Mouse (Mus musculus) liver, embryonic 12.5 days (tissue): ENCODE results near the gene Prex1. TPM values are rescaled to one million over a fixed set of nuclear protein-coding genes. Genes with fewer than 3 reads are reported as not detected.
"Not testable (repeated sequence)": the region's sequence is repeated elsewhere in the genome, so short reads cannot be mapped to it uniquely, and the experiment has no call there.

Source experiments
- ATAC-seq: fragments of 200-750 bp; cut with Nextera tagmentation; 2 replicates; pipeline ENCODE4 v1.8.0; 2017; ENCODE audit warnings: moderate number of reproducible peaks, mild to moderate bottlenecking, moderate library complexity
- H3K27ac ChIP-seq: fragments of 300-500 bp; sonication (generic); 2 replicates; pipeline ENCODE4 v1.5.1; 2016; ENCODE audit warnings: mild to moderate bottlenecking
- H3K27me3 ChIP-seq: fragments of 300-500 bp; sonication (generic); replicated peaks from 2 replicates; pipeline ENCODE4 v1.6.1; 2016; ENCODE audit warnings: mild to moderate bottlenecking, moderate library complexity
- H3K36me3 ChIP-seq: fragments of 300-500 bp; sonication (generic); 2 replicates; pipeline ENCODE4 v1.6.1; 2016; ENCODE audit warnings: mild to moderate bottlenecking, moderate library complexity
- H3K4me1 ChIP-seq: fragments of 300-500 bp; sonication (generic); 2 replicates; pipeline ENCODE4 v1.6.1; 2016
- H3K4me2 ChIP-seq: fragments of 300-500 bp; sonication (generic); 2 replicates; pipeline ENCODE4 v1.6.1; 2016; ENCODE audit warnings: mild to moderate bottlenecking, moderate library complexity
- H3K4me3 ChIP-seq: fragments of 300-500 bp; sonication (generic); 2 replicates; pipeline ENCODE4 v1.5.1; 2016; ENCODE audit warnings: mild to moderate bottlenecking, moderate library complexity
- H3K9ac ChIP-seq: fragments of 300-500 bp; sonication (generic); 2 replicates; pipeline ENCODE4 v1.6.1; 2016; ENCODE audit warnings: mild to moderate bottlenecking, moderate library complexity
- H3K9me3 ChIP-seq: fragments of 300-500 bp; sonication (generic); replicated peaks from 2 replicates; pipeline ENCODE4 v1.6.1; 2016; ENCODE audit warnings: mild to moderate bottlenecking, moderate library complexity
- WGBS: fragments of 180-500 bp; shearing (Covaris S2); methylation state at CpG from one replicate; pipeline ENCODE4 v1.1.7; 2016; ENCODE audit not compliant: insufficient replicate concordance; 5-methylcytosine and 5-hydroxymethylcytosine counted together
- polyA plus RNA-seq: library from polyadenylated mRNA; unstranded; fragments of >200 nt; fragmentation: Nextera tagmentation; extraction: Ambion mirVana; gene quantifications from 2 replicates; pipeline ENCODE4 v1.2.1, GENCODE M21; 2016

Gene Prex1
- 16.4 and 17.5 TPM in 2 replicates for polyA plus RNA-seq

DNA sequence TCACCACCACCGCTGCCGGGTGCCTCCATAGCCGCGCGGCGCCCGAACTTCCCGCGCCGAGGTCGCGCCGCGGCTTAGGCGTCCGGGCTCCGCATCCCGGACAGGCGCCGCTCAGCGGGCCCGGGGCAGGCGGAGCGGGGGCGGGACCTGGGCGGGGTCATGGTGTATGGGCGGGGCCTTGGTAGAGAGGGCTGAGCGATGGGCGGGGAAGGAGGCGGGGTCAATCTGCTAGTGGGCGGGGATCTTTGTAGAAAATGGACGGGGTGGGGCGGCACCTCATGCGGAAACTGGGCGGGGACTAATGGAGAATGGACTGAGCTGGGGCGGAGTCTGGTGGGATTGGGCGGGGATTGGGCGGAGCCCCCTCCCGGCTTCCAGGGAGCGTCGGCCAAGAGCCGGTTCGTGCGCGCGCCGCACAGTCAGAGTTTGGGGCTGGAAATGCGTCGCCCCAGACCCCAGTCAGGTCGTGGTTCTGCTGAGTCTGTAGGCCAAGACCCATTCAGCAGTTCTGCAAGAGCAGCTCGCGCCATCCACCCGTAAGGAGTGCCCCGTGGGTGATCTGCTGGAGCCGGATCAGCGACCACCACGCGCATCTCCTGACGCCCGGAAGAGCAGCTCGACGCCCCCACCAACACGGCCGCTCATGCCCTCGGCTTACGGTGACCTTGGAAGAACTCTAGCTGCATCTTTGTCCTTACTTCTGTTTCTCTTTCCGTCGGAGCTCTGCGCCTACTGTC, at the start of gene Prex1:
Gene Prex1, minus strand, starts transcription at position 143 of the 737 bp plus-strand sequence.
- Histone ChIP-seq H3K9ac (peak within 1 kb of the TSS; percentile 96), H3K4me1 (peaks cover 52% of the 10 kb centered on the region), H3K9me3 (no peaks in the 10 kb centered on the region), H3K27me3 (0 out of 2 replicates have a peak, but pooled peaks cover 12% of the 10 kb centered on the region), H3K36me3 (peaks cover 7% of the 10 kb centered on the region; the same call in 1 of the 2 replicates), H3K4me3 (peak within 1 kb of the TSS; percentile 93), H3K27ac (peak within 1 kb of the TSS; percentile 85), H3K4me2 (peak within 1 kb of the TSS; percentile 96)
- peak; percentile 87 for ATAC-seq
- under 1% methylated on average over 68 of the region's 69 CpGs for WGBS

DNA sequence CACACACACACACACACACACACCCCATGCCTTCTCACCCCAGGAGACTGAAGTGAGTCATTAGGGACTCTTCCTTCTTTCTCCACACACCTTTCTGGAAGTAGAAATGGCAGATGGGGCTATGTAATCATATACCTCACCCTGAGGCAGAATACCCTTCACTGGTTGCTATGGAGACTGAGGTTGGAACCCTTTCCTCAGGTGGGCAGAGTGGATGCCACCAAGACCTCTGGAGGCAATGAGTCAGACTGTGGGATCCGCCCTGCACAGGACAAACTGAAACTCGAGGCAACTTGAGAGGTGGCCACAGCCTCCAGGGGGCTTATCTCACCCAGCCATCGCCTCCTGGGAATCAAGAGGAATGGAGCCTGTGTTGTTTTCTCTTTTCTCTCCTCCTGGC, 44.3 kb upstream of the Prex1 start:
- no peaks in the 10 kb centered on the region for H3K9me3 ChIP-seq
- no peak for ATAC-seq
- peaks cover 28% of the 10 kb centered on the region for H3K27me3 ChIP-seq
- WGBS, result 11% methylated on average over 3 of the region's 3 CpGs
- H3K4me1 ChIP-seq, result no peaks in the 10 kb centered on the region
- H3K4me3 ChIP-seq, result no peak overlapping the region
- no peak overlapping the region for H3K9ac ChIP-seq
- no peak overlapping the region for H3K27ac ChIP-seq
- H3K36me3 ChIP-seq, result no peaks in the 10 kb centered on the region
- no peak overlapping the region for H3K4me2 ChIP-seq

DNA sequence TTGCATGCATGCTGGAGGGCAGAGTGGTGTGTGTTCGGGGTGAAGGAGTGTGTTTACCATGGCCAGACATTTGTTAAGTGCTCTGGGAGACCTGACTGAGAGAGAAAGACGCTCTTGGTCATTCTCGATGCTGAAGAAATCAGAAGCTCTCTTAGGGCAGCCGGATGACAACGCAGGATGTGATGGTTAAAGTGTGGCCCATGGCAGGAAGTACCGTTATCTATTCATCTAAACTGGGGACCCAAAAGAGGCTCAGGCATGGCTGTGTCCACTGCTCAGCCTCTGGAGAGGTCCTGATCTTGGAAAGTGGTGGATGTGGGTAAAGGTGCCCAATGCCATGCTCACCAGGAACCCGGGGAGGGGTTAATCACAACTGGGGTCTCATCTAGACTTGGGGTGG, 41.1 kb upstream of the Prex1 start:
- Histone ChIP-seq H3K27ac (no peak overlapping the region), H3K36me3 (no peaks in the 10 kb centered on the region), H3K4me2 (no peak overlapping the region), H3K9ac (no peak overlapping the region), H3K4me1 (peaks cover 4% of the 10 kb centered on the region), H3K4me3 (no peak overlapping the region), H3K9me3 (no peaks in the 10 kb centered on the region), H3K27me3 (peaks cover 28% of the 10 kb centered on the region)
- 32% methylated on average over 7 of the region's 7 CpGs for WGBS
- no peak for ATAC-seq

DNA sequence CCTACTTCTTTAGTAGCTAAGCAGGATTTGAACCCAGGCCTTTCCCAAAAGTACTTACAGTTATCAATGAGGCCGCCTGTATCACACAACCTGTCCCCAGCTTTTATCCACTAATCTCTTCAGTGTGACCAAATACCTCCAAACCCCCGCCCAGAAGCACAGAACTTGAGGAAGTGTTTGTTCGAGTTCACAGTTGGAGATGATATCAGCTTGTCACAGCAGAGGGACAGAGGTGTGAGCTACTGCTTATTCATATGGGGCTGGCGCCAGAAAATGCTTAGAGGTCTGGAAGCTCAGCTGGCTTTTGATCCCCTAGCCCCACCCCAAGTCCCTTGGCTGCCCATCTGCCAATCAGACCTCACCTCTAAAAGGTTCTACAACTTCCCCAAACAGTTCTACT, 40.6 kb upstream of the Prex1 start:
- no peak for ATAC-seq
- H3K9ac ChIP-seq, result no peak overlapping the region
- H3K27ac ChIP-seq, result no peak overlapping the region
- H3K27me3 ChIP-seq, result peaks cover 28% of the 10 kb centered on the region
- H3K9me3 ChIP-seq, result no peaks in the 10 kb centered on the region
- peaks cover 5% of the 10 kb centered on the region for H3K4me1 ChIP-seq
- no peak overlapping the region for H3K4me2 ChIP-seq
- no peak overlapping the region for H3K4me3 ChIP-seq
- WGBS, result 14% methylated on average over 4 of the region's 4 CpGs
- no peaks in the 10 kb centered on the region for H3K36me3 ChIP-seq

DNA sequence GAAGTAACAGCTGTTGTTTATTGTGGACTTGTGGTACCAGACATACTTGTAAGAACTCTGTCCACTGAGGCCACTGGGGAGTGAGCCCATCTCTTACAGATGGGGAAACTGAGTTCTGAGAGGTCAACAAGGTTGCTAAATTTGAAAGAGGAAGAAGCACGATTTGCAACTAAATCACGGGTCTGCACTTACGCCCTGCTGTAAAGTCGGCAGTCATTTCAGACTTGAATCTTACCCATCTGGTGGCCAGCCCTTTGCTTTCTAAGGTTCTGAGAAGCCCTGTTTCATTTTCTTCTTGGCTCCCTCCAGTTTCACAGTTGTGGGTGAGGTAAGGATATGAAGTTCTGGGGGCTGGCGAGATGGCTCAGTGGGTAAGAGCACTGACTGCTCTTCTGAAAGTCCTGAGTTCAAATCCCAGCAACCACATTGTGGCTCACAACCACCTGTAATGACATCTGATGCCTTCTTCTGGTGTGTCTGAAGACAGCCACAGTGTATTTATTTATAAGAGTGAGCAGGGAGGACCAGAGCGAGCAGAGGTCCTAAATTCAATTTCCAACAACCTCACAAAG, 37.1 kb upstream of the Prex1 start:
- Histone ChIP-seq H3K4me1 (peaks cover 20% of the 10 kb centered on the region), H3K36me3 (no peaks in the 10 kb centered on the region), H3K27ac (no peak overlapping the region), H3K4me3 (no peak overlapping the region), H3K9ac (no peak overlapping the region), H3K27me3 (peaks cover 8% of the 10 kb centered on the region; the same call in 1 of the 2 replicates), H3K4me2 (no peak overlapping the region), H3K9me3 (no peaks in the 10 kb centered on the region)
- 63% methylated on average over 6 of the region's 6 CpGs for WGBS
- ATAC-seq, result no peak

DNA sequence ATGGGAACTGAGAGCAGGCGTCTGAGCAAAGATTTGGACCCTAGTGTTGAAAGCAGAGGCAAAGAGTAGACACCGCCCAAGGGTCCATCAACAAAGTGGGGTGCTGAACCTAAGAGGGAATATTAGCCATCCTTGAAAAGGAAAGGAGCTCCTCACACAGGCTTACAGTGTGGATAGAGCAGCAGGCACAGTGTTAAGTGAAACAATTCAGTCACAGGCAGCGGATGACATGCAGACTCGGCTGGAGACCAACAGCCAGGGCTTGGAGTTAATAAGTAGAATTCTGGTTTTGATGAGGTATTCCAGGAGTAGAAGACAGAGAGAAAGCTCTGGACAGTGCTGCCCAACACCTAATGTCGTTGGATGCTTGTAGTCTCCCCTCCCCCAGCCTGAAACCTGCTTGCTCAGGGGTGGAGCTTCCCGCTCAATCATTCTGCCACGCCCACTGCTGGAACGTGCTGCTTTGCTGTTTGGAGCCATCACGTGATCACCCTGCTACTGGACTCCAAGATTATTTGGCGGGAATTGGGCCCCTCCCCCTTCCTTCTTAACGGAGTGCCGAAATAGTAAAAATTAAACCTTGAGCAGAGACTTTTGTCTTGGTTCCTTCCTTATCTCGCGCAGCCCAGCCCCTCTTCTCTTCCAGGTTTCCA, 32.8 kb upstream of the Prex1 start:
- H3K4me1 ChIP-seq, result peaks cover 24% of the 10 kb centered on the region
- H3K9ac ChIP-seq, result peak overlapping the region; percentile 54; the same call in 1 of the 2 replicates
- WGBS, result 30% methylated on average over 14 of the region's 14 CpGs
- peak overlapping the region; percentile 62; the same call in 1 of the 2 replicates for H3K27ac ChIP-seq
- not testable (repeated sequence) for H3K9me3 ChIP-seq, H3K36me3 ChIP-seq, H3K27me3 ChIP-seq
- peak overlapping the region; percentile 10; the same call in 1 of the 2 replicates for H3K4me3 ChIP-seq
- peak; percentile 55; the same call in 1 of the 2 replicates for ATAC-seq
- H3K4me2 ChIP-seq, result peak overlapping the region; percentile 57

DNA sequence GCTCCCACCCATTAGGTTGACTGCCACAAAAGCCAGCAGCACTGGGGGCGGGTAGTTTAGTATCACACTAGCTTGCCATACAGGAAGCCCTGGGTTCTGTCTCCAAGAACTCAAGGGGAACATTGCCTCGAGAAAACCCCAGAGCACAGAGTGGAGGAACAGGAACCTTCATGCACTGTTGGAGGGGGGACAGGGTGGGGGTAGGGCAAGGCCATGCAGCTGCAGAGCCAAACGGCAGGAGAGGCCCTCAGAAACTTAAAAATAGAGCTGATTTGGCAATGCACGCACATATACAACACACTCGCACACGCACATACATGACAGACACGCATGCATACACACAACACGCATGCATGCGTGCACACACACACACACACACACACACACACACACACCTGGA, 32.2 kb upstream of the Prex1 start:
- Histone ChIP-seq H3K9me3 (no peaks in the 10 kb centered on the region), H3K4me1 (peaks cover 24% of the 10 kb centered on the region), H3K9ac (peak overlapping the region; percentile 31; the same call in 1 of the 2 replicates), H3K4me3 (no peak overlapping the region), H3K4me2 (peak overlapping the region; percentile 57), H3K36me3 (no peaks in the 10 kb centered on the region), H3K27ac (peak overlapping the region; percentile 62; the same call in 1 of the 2 replicates), H3K27me3 (peaks cover 5% of the 10 kb centered on the region; the same call in 1 of the 2 replicates)
- 59% methylated on average over 9 of the region's 9 CpGs for WGBS
- peak; percentile 7; the same call in 1 of the 2 replicates for ATAC-seq

DNA sequence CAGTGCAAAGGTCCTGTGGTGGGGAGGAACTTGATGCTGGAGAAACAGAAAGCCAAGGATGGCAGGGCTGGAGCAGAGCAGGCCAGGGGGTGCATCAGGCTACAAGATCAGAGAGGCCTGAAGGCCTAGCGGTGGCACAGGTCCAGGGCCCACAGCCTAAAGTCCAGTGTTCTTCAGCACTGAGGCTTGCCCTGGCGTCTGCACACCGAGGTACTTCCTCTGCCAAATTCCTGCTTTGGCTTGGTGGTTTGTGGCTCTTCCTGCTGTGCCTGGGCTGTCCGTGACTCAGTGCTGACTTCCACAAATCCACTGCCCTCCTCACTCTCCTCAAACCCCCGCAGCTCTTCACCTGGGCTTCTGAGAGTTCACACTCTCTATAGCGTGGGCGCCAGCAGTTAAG, 30.8 kb upstream of the Prex1 start:
- no peak for ATAC-seq
- 43% methylated on average over 7 of the region's 7 CpGs for WGBS

DNA sequence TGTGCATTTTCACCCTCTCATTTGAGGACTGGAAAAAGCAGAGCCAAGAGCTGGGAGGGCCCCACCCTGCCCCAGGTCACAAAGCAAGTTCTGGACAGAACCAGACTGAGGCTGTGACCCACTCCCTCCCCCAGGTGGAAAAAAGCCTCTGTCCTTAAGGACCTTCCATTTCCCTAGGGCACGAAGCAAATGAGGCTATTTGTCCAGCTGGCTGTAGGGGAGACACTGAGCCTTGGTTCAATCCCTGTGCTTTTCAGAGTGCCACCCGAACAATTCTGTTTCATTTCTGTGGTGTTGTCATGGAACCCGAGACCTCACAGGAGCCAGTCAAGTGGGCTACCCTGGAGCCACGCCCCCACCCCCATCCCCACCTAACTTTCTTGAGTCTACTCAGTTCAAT, 29.9 kb upstream of the Prex1 start:
- Histone ChIP-seq H3K4me2 (no peak overlapping the region), H3K4me1 (peaks cover 19% of the 10 kb centered on the region), H3K9me3 (no peaks in the 10 kb centered on the region), H3K9ac (no peak overlapping the region), H3K4me3 (no peak overlapping the region), H3K27ac (no peak overlapping the region), H3K27me3 (peaks cover 5% of the 10 kb centered on the region; the same call in 1 of the 2 replicates), H3K36me3 (no peaks in the 10 kb centered on the region)
- ATAC-seq, result no peak
- 52% methylated on average over 4 of the region's 4 CpGs for WGBS

More for the DNA sequence above, 30.8 kb upstream of the Prex1 start:
- Histone ChIP-seq H3K36me3 (no peaks in the 10 kb centered on the region), H3K27me3 (peaks cover 5% of the 10 kb centered on the region; the same call in 1 of the 2 replicates), H3K9me3 (no peaks in the 10 kb centered on the region), H3K4me3 (no peak overlapping the region), H3K27ac (0 out of 2 replicates have a peak overlapping the region, but pooled peaks have one; percentile 2), H3K4me2 (no peak overlapping the region), H3K9ac (no peak overlapping the region; the same call in 1 of the 2 replicates), H3K4me1 (peaks cover 19% of the 10 kb centered on the region)

DNA sequence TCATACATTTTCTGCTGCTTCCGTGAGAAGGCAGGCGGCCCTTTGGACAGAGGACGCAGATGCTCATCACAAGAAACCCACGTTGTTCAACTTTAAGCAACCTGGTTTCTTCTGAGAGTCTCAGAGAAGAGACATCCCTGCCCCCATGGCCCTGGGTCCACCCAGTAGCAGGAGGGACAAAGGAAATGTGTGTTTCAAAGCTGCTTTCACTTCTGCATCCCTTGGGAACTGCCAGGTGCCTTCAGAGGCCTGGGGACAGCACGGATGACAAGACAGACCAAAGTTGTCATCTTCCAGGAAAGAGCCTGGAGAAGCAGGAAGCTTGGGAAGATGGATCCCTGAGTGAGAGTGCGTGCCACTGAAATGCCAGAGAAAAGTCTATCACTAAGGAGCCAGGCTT, 27.8 kb upstream of the Prex1 start:
- Histone ChIP-seq H3K36me3 (no peaks in the 10 kb centered on the region), H3K9me3 (no peaks in the 10 kb centered on the region), H3K9ac (no peak overlapping the region), H3K4me3 (no peak overlapping the region), H3K4me2 (no peak overlapping the region), H3K27ac (no peak overlapping the region), H3K4me1 (peaks cover 12% of the 10 kb centered on the region), H3K27me3 (peaks cover 5% of the 10 kb centered on the region; the same call in 1 of the 2 replicates)
- ATAC-seq, result no peak
- 71% methylated on average over 6 of the region's 6 CpGs for WGBS

DNA sequence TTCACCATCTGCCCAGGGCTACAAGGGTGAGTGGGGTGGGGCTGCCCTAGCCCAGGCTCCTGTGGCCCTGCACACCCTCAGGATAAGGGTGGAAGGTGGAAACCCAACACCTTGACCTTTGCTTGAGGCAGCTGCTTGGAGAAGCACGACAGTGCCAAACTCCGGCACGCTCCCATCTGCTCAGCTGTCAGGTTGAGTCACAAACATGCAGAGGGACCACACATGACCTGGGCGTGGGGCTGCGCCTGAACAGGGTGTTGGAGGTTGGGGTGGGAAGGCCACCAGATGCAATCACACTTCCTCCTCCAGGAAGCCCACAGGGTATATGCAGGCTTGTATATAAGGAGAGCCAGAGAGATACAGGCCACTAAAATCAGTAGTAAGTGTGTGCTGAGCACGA, 26.8 kb upstream of the Prex1 start:
- H3K9me3 ChIP-seq, result no peaks in the 10 kb centered on the region

More for the DNA sequence above, 26.8 kb upstream of the Prex1 start:
- H3K4me3 ChIP-seq, result no peak overlapping the region
- no peak overlapping the region for H3K4me2 ChIP-seq
- ATAC-seq, result 0 out of 2 replicates have a peak, but pooled peaks have one; percentile 20
- H3K36me3 ChIP-seq, result no peaks in the 10 kb centered on the region
- H3K27ac ChIP-seq, result no peak overlapping the region
- WGBS, result 63% methylated on average over 6 of the region's 6 CpGs
- H3K27me3 ChIP-seq, result peaks cover 5% of the 10 kb centered on the region; the same call in 1 of the 2 replicates
- no peak overlapping the region for H3K9ac ChIP-seq
- 0 out of 2 replicates have a peak, but pooled peaks cover 1% of the 10 kb centered on the region for H3K4me1 ChIP-seq
